Mouse (Mus musculus): ENCODE measurements around the gene H2al3. TPM values are rescaled to one million over a fixed set of nuclear protein-coding genes. Genes with fewer than 3 reads are reported as not detected.

The H2al3 gene
- polyA plus RNA-seq (2012; rRNA removed): 0.17 TPM in 1 of 2 replicates, not detected in the other

DNA sequence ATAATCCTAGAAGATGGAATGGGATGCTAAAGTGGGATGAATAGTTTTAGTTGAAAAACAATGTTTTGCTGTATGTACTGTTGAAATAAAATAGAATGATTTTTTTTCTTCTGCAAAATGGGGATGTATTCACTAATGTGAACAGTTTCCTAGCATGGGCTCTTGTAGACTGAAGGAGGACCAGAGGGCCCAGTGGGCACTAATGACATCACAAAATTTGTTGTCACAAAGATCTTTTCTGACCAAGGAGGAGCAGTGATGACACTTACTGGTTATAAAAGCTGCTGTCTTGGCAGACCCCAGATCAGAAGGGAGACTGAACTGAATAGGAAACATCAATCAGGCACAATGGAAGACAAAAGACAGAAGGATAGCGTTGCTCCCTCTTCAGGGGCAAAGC is at the start of gene H2al3:
TSS of gene H2al3 (plus strand) at position 301 of the 400 bp plus-strand sequence.

GRCm38 (mm10) chrX:9846628-9847027 is 2.9 kb upstream of the H2al3 start, which contains the start of gene Hypm:
TSS of gene Hypm (plus strand) at chrX:9846928.

DNA sequence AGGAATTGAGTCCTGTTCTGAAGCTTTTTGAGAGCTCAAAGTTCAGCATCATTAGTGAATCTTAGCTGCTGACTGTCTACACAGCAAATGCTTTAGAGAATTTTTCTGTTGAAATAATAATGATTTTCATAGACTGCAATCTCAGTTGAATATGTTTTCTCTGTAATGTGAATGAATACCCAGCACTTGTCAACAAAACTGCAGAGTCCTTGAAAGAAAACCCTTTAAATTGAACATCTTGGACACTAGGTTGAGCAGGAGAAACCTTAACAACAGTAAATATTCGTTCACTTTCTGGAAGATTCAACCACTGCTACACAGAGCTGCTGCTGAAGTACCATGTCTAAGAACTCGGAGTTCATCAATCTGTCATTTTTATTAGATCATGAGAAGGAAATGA is 35.8 kb downstream of the H2al3 start, which contains the start of gene Sytl5:
TSS of gene Sytl5 (plus strand) at position 301 of the 400 bp plus-strand sequence.

Other genes with a start within 250 kb of the H2al3 start
- gene Dynlt3, start 186.7 kb upstream of the H2al3 start, polyA plus RNA-seq (2012; rRNA removed): 1.2 and 2.0 TPM in 2 replicates
- gene Hypm, start 2.8 kb upstream of the H2al3 start, polyA plus RNA-seq (2012; rRNA removed): not detected in 2 replicates
- 0.08 and 0.10 TPM in 2 replicates for gene Sytl5, start 35.9 kb downstream of the H2al3 start, polyA plus RNA-seq (2012; rRNA removed)